In the genomic region with DNA sequence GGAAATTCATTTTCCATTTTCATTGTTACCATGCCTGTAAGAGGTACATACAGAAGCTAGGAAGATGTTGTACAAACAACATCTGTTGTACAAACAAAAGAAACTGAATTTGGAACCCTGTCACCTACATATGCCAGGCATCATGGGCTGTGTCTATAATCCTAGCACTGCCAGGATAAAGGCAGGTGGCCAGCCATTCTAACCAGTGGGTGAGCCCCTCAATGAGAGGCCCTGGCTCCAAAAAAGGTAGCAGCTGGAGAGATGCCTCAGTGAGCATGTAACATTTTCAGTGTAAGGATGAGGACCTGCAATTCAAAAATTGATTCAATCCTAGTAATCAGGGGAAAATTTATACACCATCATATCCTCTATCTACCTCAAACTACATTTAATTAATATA, we compare ENCODE assay signal across 28 mouse cellular contexts. TPM values are rescaled to one million over a fixed set of nuclear protein-coding genes. Genes with fewer than 3 reads are reported as not detected.
DNase-seq lines count a peak whose midpoint lies in the region; TF ChIP-seq lines count a peak whose summit lies in the region.
"Had no signal": no experiment of that assay in that cellular context is flagged by ENCODE, and none has a peak within 500 bp of the region (broad histone marks: within the 10 kb centered on the region; RNA-seq: fewer than 3 reads in every experiment).

No protein-coding gene starts in this region.

- peak; percentile 14 to 26 for DNase-seq in cerebellum, postnatal 14 days
- DNase-seq in cerebellum, adult 8-10 months, result no peak
- DNase-seq in layer of hippocampus, postnatal 14 days (ENCODE audit: low spot score in 2 of 2), result peak; percentile 4 to 24
- no peak for DNase-seq in layer of hippocampus, adult 9-11 months
- no peak for DNase-seq in testis, postnatal 14 days (ENCODE audit: low spot score)
- no peak for DNase-seq in right cerebral cortex, postnatal 4 days
- DNase-seq: adrenal gland, adult 2 months; adrenal gland, postnatal 14 days; B cell, adult 2 months; cerebellum, adult 11-12 months; cerebellum, adult 9-11 months; gastrocnemius, postnatal 10 days; gastrocnemius, postnatal 36 days; heart, adult 2 months; heart, postnatal 14 days; heart, postnatal 4 days had no signal

- H3K4me1 ChIP-seq in testis, adult 2 months (ENCODE audit: control insufficient read depth, insufficient read depth, low read length), result no peaks in the 10 kb centered on the region
- H3K4me1 ChIP-seq: forebrain, embryonic 10.5 days; forebrain, embryonic 13.5 days; heart, embryonic 10.5 days; heart, embryonic 13.5 days; hindbrain, embryonic 15.5 days had no signal

- H3K4me3 ChIP-seq in testis, adult 2 months (ENCODE audit: control insufficient read depth, low read depth, low read length), result peak overlapping the region; percentile 66
- H3K4me3 ChIP-seq: forebrain, embryonic 10.5 days; forebrain, embryonic 13.5 days; heart, adult 2 months; heart, embryonic 10.5 days; heart, embryonic 13.5 days; hindbrain, embryonic 15.5 days had no signal

- no peaks in the 10 kb centered on the region for H3K27me3 ChIP-seq in testis, adult 2 months (ENCODE audit: control insufficient read depth, insufficient read depth, low read length)
- H3K27me3 ChIP-seq: CH12.LX; forebrain, embryonic 13.5 days; heart, embryonic 13.5 days; hindbrain, embryonic 15.5 days had no signal

- peaks cover 1% of the 10 kb centered on the region for H3K36me3 ChIP-seq in testis, adult 2 months (ENCODE audit: control insufficient read depth, insufficient read depth, low read length)
- H3K36me3 ChIP-seq: forebrain, embryonic 10.5 days; heart, embryonic 10.5 days; heart, embryonic 13.5 days; hindbrain, embryonic 15.5 days had no signal

- TF ChIP-seq CTCF in testis, adult 2 months (IDR thresholded peaks at IDR 0.05; ENCODE audit: control insufficient read depth, insufficient read depth, insufficient replicate concordance, low read depth, low read length), result no peak

- no peak overlapping the region for H3K27ac ChIP-seq in testis, adult 2 months (ENCODE audit: control insufficient read depth, insufficient read depth, low read depth, low read length)
- H3K27ac ChIP-seq: forebrain, embryonic 10.5 days; forebrain, embryonic 13.5 days; heart, adult 2 months; heart, embryonic 10.5 days; heart, embryonic 13.5 days; hindbrain, embryonic 15.5 days had no signal

- TF ChIP-seq POLR2A in testis, adult 2 months (IDR thresholded peaks at IDR 0.05; ENCODE audit: control insufficient read depth, low read depth, low read length), result no peak

RNA-seq across cellular contexts. Expression of a gene that starts 1.2 kb away (rescaled TPM):
- total RNA-seq in layer of hippocampus, postnatal 14 days (2021), result under 1 TPM; 0.16 to 0.43 TPM
- 89.9 and 100.0 TPM in 2 replicates for polyA plus RNA-seq in testis, adult 2 months (2012; rRNA removed)
- total RNA-seq: gastrocnemius, adult 18-20 months; gastrocnemius, postnatal 10 days; gastrocnemius, postnatal 36 days; MEL had no signal
- polyA plus RNA-seq: forebrain, embryonic 13.5 days; forebrain, embryonic 16.5 days; heart, embryonic 13.5 days; heart, embryonic 16.5 days; hindbrain, embryonic 11.5 days; hindbrain, embryonic 15.5 days had no signal

RNA-seq across cellular contexts. Expression of a gene that starts 41.5 kb away (rescaled TPM):
- 1 to 10 TPM; 3.1 to 4.0 TPM for total RNA-seq in layer of hippocampus, postnatal 14 days (2021)
- 0.26 TPM in 1 of 2 replicates, not detected in the other for polyA plus RNA-seq in testis, adult 2 months (2012; rRNA removed)
- total RNA-seq: gastrocnemius, adult 18-20 months; gastrocnemius, postnatal 36 days had no signal

Comparison
In these comparisons a context has a peak if more than half of its experiments do, and no peak if none do; other contexts are left out.
1. DNase-seq: peak in cerebellum, postnatal 14 days (2 of 2) and layer of hippocampus, postnatal 14 days (2 of 2); none in cerebellum, adult 8-10 months (single experiment), layer of hippocampus, adult 9-11 months (single experiment), testis, postnatal 14 days (single experiment) and right cerebral cortex, postnatal 4 days (single experiment).